Mouse (Mus musculus) embryonic facial prominence, embryonic 13.5 days (tissue): ENCODE measurements around the gene Hapln4. TPM values are rescaled to one million over a fixed set of nuclear protein-coding genes. Genes with fewer than 3 reads are reported as not detected.
A peak's percentile ranks its signal among the peaks of the same experiment; 100 is the strongest.
"Not testable (repeated sequence)": the region's sequence is repeated elsewhere in the genome, so short reads cannot be mapped to it uniquely, and the experiment has no call there.

Source experiments
- ATAC-seq: fragments of 200-750 bp; cut with Nextera tagmentation; 2 replicates; pipeline ENCODE4 v1.8.0; 2017; ENCODE audit warnings: low read depth; ENCODE audit not compliant: insufficient number of reproducible peaks, insufficient read depth, low FRiP score, low TSS enrichment
- H3K27ac ChIP-seq: fragments of 300-500 bp; sonication (generic); 2 replicates; pipeline ENCODE4 v1.5.1; 2015; ENCODE audit warnings: moderate library complexity, mild to moderate bottlenecking, inconsistent platforms
- H3K27me3 ChIP-seq: fragments of 300-500 bp; sonication (generic); 2 replicates; pipeline ENCODE4 v1.6.1; 2015; ENCODE audit warnings: mild to moderate bottlenecking, inconsistent platforms
- H3K36me3 ChIP-seq: fragments of 300-500 bp; sonication (generic); 2 replicates; pipeline ENCODE4 v1.6.1; 2015; ENCODE audit warnings: mild to moderate bottlenecking, inconsistent platforms
- H3K4me1 ChIP-seq: fragments of 300-500 bp; sonication (generic); 2 replicates; pipeline ENCODE4 v1.6.1; 2015; ENCODE audit warnings: inconsistent platforms
- H3K4me2 ChIP-seq: fragments of 300-500 bp; sonication (generic); 2 replicates; pipeline ENCODE4 v1.6.1; 2015; ENCODE audit warnings: moderate library complexity, mild to moderate bottlenecking, inconsistent platforms
- H3K4me3 ChIP-seq: fragments of 300-500 bp; sonication (generic); 2 replicates; pipeline ENCODE4 v1.5.1; 2015; ENCODE audit warnings: mild to moderate bottlenecking, inconsistent platforms
- H3K9ac ChIP-seq: fragments of 300-500 bp; sonication (generic); 2 replicates; pipeline ENCODE4 v1.6.1; 2015; ENCODE audit warnings: mild to moderate bottlenecking, inconsistent platforms
- H3K9me3 ChIP-seq: fragments of 300-500 bp; sonication (generic); 2 replicates; pipeline ENCODE4 v1.6.1; 2016; ENCODE audit warnings: inconsistent platforms
- WGBS: fragments of 180-500 bp; shearing (Covaris S2); methylation state at CpG from one replicate; pipeline ENCODE4 v1.1.7; 2015; ENCODE audit warnings: mixed read lengths; 5-methylcytosine and 5-hydroxymethylcytosine counted together
- polyA plus RNA-seq: library from polyadenylated mRNA; unstranded; fragments of >200 nt; fragmentation: Nextera tagmentation; extraction: Ambion mirVana; gene quantifications from 2 replicates; pipeline ENCODE4 v1.2.1, GENCODE M21; 2015

The Hapln4 gene
- polyA plus RNA-seq: 0.21 TPM in 1 of 2 replicates, not detected in the other

DNA sequence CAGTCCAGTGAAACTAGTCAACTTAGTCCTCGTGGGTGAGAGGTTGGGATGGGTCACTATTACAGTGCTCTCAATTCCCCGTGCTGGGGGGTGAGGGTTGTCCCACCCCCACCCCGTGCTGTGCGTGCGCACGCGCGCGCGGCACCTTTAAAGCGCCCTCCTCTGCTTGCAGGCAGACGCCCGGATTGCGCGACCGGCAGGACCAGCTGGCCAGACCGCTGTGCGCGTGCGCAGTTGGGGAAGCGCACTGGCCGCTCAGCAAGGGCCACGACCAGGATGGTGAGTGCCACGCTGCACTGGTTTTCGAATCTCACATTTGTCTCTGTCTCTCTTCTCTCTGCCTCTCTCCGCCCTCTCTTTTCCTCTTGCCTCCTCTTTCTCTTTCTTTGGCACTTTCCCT is at the start of gene Hapln4:
TSS of gene Hapln4 (plus strand) at position 173 of the 400 bp plus-strand sequence.
- ATAC-seq: no peak
- Histone ChIP-seq H3K4me2 (peak within 1 kb of the TSS; percentile 85), H3K27me3 (peaks cover 68% of the 10 kb centered on the region), H3K4me1 (peaks cover 26% of the 10 kb centered on the region), H3K4me3 (peak within 1 kb of the TSS; percentile 45), H3K27ac (no peak within 1 kb of the TSS), H3K9ac (peak within 1 kb of the TSS; percentile 61), H3K36me3 (0 out of 2 replicates have a peak, but pooled peaks cover 1% of the 10 kb centered on the region), H3K9me3 (no peaks in the 10 kb centered on the region)
- under 1% methylated on average over 26 of the region's 26 CpGs for WGBS

DNA sequence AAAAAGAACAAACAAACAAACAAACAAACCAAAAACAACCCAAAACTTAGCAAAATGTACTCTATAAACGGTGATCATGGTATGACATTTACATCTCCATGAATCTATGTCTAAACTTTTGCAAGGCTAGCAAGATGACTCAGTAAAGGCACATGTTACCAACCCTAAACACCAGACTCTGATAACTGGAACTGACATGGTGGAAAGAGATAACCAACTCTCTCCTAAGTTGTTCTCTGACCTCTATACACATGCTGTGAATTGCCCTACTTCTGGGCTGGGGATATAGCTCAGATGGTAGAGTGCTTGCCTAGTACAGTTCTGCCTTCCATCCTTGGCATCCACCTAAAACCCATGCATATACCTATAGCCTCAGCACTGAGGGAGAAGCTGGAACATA is 45.3 kb upstream of the Hapln4 start:
- Histone ChIP-seq H3K4me3 (no peak overlapping the region), H3K9me3 (no peaks in the 10 kb centered on the region), H3K27me3 (no peaks in the 10 kb centered on the region), H3K9ac (no peak overlapping the region), H3K4me1 (peaks cover 21% of the 10 kb centered on the region), H3K4me2 (no peak overlapping the region), H3K27ac (no peak overlapping the region), H3K36me3 (peaks cover 25% of the 10 kb centered on the region)
- ATAC-seq: no peak
- WGBS: 88% methylated on average over 1 of the region's 1 CpGs

DNA sequence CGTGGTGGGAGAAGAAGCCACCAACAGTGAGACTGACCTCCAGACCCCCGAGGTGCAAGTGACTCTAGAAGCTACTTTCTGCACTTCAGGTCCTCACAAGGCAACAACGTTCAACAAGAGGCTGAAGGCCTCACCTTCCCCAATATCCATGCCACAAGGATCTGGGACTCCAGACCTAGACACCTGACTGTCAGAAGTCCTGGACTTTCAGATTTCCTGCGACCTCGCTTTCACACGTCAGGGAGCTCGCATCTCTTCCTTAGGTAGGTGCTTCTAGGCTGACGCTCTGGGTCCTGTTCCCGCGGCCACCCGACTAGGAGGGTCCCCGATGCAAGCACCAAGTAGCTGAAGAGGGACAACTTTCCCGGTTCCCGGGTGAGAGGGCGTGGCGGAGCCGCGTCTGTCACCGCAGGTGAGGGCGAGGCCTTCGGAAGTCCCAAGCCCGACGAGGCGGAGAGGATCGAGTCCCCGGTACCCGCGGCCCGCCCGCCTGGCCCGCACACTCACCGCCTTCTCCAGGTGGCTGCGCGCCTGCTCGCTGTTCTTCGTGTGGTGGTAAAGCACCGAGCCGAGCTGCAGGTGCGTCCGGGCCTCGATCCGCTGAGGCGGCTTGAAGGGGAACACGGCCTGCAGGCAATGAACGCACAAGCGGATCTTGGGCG is 41.2 kb upstream of the Hapln4 start:
- peak overlapping the region; percentile 96 for H3K4me3 ChIP-seq
- peak overlapping the region; percentile 98 for H3K9ac ChIP-seq
- peak overlapping the region; percentile 97 for H3K4me2 ChIP-seq
- H3K36me3 ChIP-seq: 0 out of 2 replicates have a peak, but pooled peaks cover 3% of the 10 kb centered on the region
- H3K27ac ChIP-seq: peak overlapping the region; percentile 86
- H3K4me1 ChIP-seq: peaks cover 32% of the 10 kb centered on the region
- H3K27me3 ChIP-seq: no peaks in the 10 kb centered on the region
- peak; percentile 29 for ATAC-seq
- no peaks in the 10 kb centered on the region for H3K9me3 ChIP-seq
- under 1% methylated on average over 46 of the region's 47 CpGs for WGBS

DNA sequence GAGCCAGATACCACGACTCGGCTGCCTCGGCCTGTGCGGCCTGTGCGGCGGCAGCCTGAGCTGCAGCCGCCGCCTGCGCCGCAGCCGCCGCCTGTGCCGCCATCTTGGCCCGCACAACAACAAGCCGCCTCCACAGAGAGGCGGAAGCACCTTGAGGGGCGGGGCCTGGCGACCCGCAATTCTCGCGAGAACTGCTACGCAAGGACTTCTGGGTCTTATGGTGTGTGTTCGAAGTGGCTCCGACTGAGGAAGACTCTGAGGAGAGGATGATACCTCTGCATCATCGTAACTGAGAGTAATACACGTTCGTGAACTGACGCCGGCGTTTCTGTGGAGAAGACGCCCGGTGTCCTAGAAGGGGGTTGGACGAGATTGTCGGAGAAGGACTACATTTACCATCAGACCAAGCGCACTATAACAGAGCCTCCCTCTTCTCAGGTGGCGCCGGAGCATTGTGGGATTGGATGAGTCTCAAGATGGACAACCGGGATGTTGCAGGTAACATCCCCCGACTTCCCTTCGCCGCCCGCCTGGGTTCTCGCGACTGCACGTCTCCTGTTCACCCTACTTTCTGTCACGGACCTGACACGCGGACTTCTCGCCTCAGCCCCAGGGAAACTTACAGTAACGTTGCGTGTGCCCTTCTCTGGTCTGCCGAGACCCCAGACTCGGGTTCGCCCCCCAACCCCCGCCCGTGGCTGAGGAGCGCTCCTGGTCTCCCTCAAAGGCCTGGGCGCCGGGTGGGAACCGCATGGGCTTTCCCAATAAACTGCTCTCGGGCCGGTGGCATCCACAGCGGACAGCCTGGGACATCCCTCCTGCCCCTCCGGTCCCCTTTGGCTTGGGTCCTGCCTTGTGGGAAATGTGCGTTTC is 40.4 kb upstream of the Hapln4 start, which contains the start of the genes Mau2 and Sugp1:
TSS of gene Mau2 (minus strand) at position 152 of the 873 bp plus-strand sequence.
TSS of gene Sugp1 (plus strand) at position 231 of the 873 bp plus-strand sequence.
- Histone ChIP-seq H3K9me3 (no peaks in the 10 kb centered on the region), H3K27me3 (no peaks in the 10 kb centered on the region), H3K9ac (peak within 1 kb of the TSS; percentile 98), H3K27ac (peak within 1 kb of the TSS; percentile 86), H3K4me1 (peaks cover 33% of the 10 kb centered on the region), H3K4me3 (peak within 1 kb of the TSS; percentile 96), H3K4me2 (peak within 1 kb of the TSS; percentile 97), H3K36me3 (0 out of 2 replicates have a peak, but pooled peaks cover 3% of the 10 kb centered on the region)
- peak; percentile 92 for ATAC-seq
- under 1% methylated on average over 65 of the region's 65 CpGs for WGBS

DNA sequence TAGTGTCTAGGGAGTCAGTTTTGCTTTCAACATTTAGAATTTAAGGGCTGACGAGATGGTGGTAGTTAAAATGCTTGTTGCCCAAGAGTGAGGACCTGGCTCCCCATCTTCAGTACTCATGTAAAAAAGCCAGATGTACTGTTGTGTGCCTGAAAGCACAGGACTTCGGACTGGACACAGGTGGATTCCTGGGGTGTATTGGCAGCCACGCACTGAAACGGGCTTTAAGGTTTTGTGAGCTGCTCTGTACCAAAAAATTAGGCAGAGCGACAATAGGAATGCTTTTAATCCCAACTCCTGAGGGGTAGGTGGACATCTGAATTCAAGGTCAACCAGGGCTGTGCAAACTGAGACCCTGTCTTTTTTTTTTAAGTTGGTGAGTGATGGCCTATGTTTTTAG is 39.3 kb upstream of the Hapln4 start:
- no peaks in the 10 kb centered on the region for H3K27me3 ChIP-seq
- no peak overlapping the region for H3K27ac ChIP-seq
- peaks cover 7% of the 10 kb centered on the region for H3K36me3 ChIP-seq
- peaks cover 38% of the 10 kb centered on the region for H3K4me1 ChIP-seq
- peak overlapping the region; percentile 97 for H3K4me2 ChIP-seq
- no peaks in the 10 kb centered on the region for H3K9me3 ChIP-seq
- H3K9ac ChIP-seq: peak overlapping the region; percentile 98
- WGBS: 86% methylated on average over 5 of the region's 5 CpGs
- H3K4me3 ChIP-seq: peak overlapping the region; percentile 96
- ATAC-seq: no peak

DNA sequence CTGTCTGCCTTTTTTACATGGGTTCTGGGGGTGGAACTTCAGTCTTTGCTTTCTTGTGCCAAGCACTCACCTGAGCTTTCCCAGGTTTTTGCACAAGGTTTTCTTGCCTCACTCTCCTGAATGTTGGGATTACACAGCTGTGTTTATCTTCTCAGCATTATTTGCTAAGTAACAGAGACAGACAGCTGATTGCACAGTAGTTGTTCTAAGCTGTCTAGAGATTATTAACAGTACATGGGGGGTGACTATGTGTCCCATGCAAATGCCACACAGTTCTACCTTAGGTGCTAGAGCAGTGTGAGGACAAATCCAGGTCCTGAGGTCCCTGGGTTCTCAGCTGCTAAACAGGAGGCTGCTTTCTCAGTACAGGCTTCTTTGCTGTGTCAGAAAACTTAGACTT is 33.6 kb upstream of the Hapln4 start:
- ATAC-seq: no peak
- Histone ChIP-seq H3K36me3 (peaks cover 55% of the 10 kb centered on the region), H3K27me3 (no peaks in the 10 kb centered on the region)

DNA sequence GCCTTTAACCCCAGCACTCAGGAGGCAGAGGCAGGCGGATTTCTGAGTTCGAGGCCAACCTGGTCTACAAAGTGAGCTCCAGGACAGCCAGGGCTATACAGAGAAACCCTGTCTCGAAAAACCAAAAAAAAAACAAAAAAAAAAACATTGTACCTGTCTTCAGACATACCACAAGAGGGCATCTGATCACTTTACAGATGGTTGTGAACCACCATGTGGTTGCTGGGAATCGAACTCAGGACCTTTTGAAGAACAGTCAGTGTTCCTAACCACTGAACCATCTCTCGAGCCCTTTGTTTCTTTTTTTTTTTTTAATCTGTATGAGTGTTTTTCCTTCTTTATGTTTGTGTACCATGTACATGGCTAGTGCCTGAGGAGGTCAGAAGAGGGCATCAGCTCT is 32.8 kb upstream of the Hapln4 start:
- not testable (repeated sequence) for H3K27ac ChIP-seq
- H3K36me3 ChIP-seq: peaks cover 63% of the 10 kb centered on the region

More for the DNA sequence above, 33.6 kb upstream of the Hapln4 start:
- Histone ChIP-seq H3K9me3 (no peaks in the 10 kb centered on the region), H3K9ac (no peak overlapping the region), H3K4me3 (no peak overlapping the region), H3K27ac (no peak overlapping the region), H3K4me1 (peaks cover 6% of the 10 kb centered on the region; the same call in 1 of the 2 replicates), H3K4me2 (no peak overlapping the region)

DNA sequence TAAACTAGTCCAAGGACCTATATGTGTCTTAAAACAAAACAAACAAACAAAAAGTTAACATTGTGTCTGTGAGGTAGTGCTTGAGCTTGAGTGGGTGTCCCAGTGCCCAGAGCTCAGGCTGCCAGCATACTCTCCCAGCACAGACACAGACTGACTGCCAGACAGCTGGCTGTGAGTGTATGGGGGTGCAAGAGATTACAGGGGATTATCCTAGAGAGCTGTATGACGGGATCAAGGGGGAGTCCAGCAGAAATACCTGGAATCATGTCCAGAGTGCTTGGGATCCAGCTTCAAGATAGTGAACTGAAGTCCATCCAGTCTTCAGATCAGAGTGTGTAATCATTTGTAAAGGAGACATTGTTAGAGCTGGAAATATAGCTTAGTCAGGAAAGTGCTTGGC is 25.5 kb upstream of the Hapln4 start:
- no peaks in the 10 kb centered on the region for H3K4me1 ChIP-seq
- H3K27ac ChIP-seq: no peak overlapping the region
- no peak for ATAC-seq
- peaks cover 92% of the 10 kb centered on the region for H3K36me3 ChIP-seq
- no peak overlapping the region for H3K4me3 ChIP-seq
- H3K4me2 ChIP-seq: no peak overlapping the region
- no peaks in the 10 kb centered on the region for H3K9me3 ChIP-seq
- H3K9ac ChIP-seq: no peak overlapping the region
- 81% methylated on average over 1 of the region's 1 CpGs for WGBS
- H3K27me3 ChIP-seq: no peaks in the 10 kb centered on the region

More for the DNA sequence above, 32.8 kb upstream of the Hapln4 start:
- H3K9ac ChIP-seq, H3K4me1 ChIP-seq, H3K27me3 ChIP-seq, ATAC-seq, H3K4me3 ChIP-seq, H3K9me3 ChIP-seq, H3K4me2 ChIP-seq: not testable (repeated sequence)
- WGBS: 90% methylated on average over 5 of the region's 5 CpGs

DNA sequence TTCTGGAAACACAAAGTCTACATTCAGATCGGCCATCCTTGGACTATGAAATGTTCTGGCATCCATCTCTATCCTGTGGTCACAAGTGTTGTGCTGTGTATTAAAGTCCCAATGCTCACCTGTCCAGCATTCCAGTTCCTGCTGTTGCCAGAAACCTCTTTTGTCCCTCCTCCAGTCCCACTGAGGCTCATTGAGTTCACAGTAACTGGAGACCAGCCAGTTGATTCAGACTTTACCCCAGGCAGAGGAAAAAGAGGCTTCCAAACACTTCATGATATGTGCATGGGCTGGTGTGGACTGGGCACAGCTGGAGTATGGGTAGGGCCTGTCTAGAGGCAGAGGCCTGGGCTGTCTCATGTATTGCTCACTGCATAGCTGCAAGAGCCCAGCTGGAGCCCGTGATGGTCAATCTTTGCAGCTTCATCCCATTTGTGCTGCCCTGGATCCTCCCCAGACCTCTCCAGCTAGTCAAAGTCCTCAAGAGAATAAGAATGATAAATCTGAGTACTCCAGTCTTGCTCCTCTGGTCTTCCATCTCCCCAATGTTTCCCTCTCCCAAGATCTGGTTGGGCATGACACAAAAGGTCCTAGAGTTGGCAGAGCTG is 11.3 kb upstream of the Hapln4 start:
- Histone ChIP-seq H3K9ac (no peak overlapping the region; the same call in 1 of the 2 replicates), H3K4me1 (peaks cover 8% of the 10 kb centered on the region; the same call in 1 of the 2 replicates), H3K36me3 (peaks cover 53% of the 10 kb centered on the region), H3K27ac (no peak overlapping the region), H3K4me2 (no peak overlapping the region), H3K27me3 (no peaks in the 10 kb centered on the region), H3K4me3 (no peak overlapping the region), H3K9me3 (no peaks in the 10 kb centered on the region)
- ATAC-seq: no peak
- 84% methylated on average over 2 of the region's 2 CpGs for WGBS

DNA sequence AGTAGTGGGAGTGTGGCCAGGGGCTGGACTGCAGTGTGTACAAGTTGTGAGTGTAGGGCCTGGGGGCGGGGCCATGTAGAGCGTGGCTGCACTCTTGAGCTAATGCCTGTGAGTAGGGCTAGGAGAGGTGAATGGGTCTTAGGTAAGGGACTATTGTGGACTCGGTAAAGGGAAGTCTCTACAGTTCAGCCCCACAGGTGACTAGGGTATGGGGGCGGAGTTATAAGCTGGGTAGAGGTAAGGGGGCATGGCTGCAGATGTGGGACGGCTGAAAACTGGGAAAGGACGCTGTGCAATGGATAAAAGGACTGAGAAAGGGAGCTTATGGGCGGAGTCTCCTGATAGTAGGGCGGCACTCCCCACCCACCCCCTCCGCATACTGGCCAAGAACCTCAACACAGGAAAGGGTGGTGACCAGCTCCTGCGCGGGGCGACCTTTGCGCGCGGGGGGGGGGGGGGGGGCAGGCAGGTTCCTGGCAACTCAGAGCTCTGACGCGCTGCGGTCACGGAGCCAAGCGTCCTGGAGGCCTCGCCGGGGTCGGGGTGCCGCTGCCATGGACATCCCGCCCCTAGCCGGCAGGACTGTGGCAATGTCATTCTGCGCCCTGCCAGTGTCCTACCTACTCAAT is 10.7 kb upstream of the Hapln4 start, which contains the start of gene Tm6sf2:
TSS of gene Tm6sf2 (plus strand) at position 484 of the 629 bp plus-strand sequence.
- no peaks in the 10 kb centered on the region for H3K9me3 ChIP-seq
- 16% methylated on average over 21 of the region's 27 CpGs for WGBS
- peaks cover 8% of the 10 kb centered on the region; the same call in 1 of the 2 replicates for H3K4me1 ChIP-seq
- no peak within 1 kb of the TSS for H3K27ac ChIP-seq
- H3K4me2 ChIP-seq: peak within 1 kb of the TSS; percentile 53
- H3K9ac ChIP-seq: no peak within 1 kb of the TSS; the same call in 1 of the 2 replicates
- peaks cover 47% of the 10 kb centered on the region for H3K36me3 ChIP-seq
- no peaks in the 10 kb centered on the region for H3K27me3 ChIP-seq
- ATAC-seq: 0 out of 2 replicates have a peak, but pooled peaks have one; percentile 38
- H3K4me3 ChIP-seq: peak within 1 kb of the TSS; percentile 12; the same call in 1 of the 2 replicates
